Mouse (Mus musculus) liver, postnatal 0 days (tissue): ENCODE measurements around the gene 2610528J11Rik. TPM values are rescaled to one million over a fixed set of nuclear protein-coding genes. Genes with fewer than 3 reads are reported as not detected.

Source experiments
- ATAC-seq: fragments of 200-750 bp; cut with Nextera tagmentation; 2 replicates; pipeline ENCODE4 v1.8.0; 2017; ENCODE audit warnings: mild to moderate bottlenecking, moderate library complexity
- DNase-seq: peaks from one replicate; pipeline ENCODE4 v3.0.0-alpha.2; 2016
- H3K27ac ChIP-seq: fragments of 300-500 bp; sonication (generic); 2 replicates; pipeline ENCODE4 v1.5.1; 2014; ENCODE audit warnings: antibody characterized with exemption, moderate library complexity, mild to moderate bottlenecking, low read depth
- H3K27me3 ChIP-seq: fragments of 300-500 bp; sonication (generic); 2 replicates; pipeline ENCODE4 v1.6.1; 2014; ENCODE audit warnings: low read length, control low read depth, mixed read lengths; ENCODE audit not compliant: insufficient read depth
- H3K36me3 ChIP-seq: fragments of 300-500 bp; sonication (generic); replicated peaks from 2 replicates; pipeline ENCODE4 v1.6.1; 2014; ENCODE audit warnings: mild to moderate bottlenecking, control low read depth, low read length, moderate library complexity, mixed read lengths; ENCODE audit not compliant: insufficient read depth
- H3K4me1 ChIP-seq: fragments of 300-500 bp; sonication (generic); 2 replicates; pipeline ENCODE4 v1.6.1; 2014; ENCODE audit warnings: antibody characterized with exemption, mild to moderate bottlenecking, control low read depth; ENCODE audit not compliant: insufficient read depth
- H3K4me2 ChIP-seq: fragments of 300-500 bp; sonication (generic); 2 replicates; pipeline ENCODE4 v1.6.1; 2014; ENCODE audit warnings: low read depth, mild to moderate bottlenecking, low read length, moderate library complexity, mixed read lengths
- H3K4me3 ChIP-seq: fragments of 300-500 bp; sonication (generic); 2 replicates; pipeline ENCODE4 v1.5.1; 2014; ENCODE audit warnings: low read depth, low read length
- H3K9ac ChIP-seq: fragments of 300-500 bp; sonication (generic); replicated peaks from 2 replicates; pipeline ENCODE4 v1.6.1; 2014; ENCODE audit warnings: mild to moderate bottlenecking, moderate library complexity
- H3K9me3 ChIP-seq: fragments of 300-500 bp; sonication (generic); 2 replicates; pipeline ENCODE4 v1.6.1; 2016; ENCODE audit warnings: mild to moderate bottlenecking, control low read depth, low read length, mixed read lengths
- CTCF ChIP-seq: sonication (generic); IDR thresholded peaks from 2 replicates; pipeline ENCODE4 v1.5.1; 2016; ENCODE audit warnings: antibody characterized with exemption, low read depth
- EP300 ChIP-seq: IDR thresholded peaks from 2 replicates; pipeline ENCODE4 v1.6.1; 2016; ENCODE audit warnings: antibody characterized with exemption, low read depth, mild to moderate bottlenecking
- WGBS: fragments of 180-500 bp; shearing (Covaris S2); extraction: QIAGEN DNeasy Blood & Tissue Kit; methylation state at CpG from one replicate; pipeline ENCODE4 v1.1.7; 2014; ENCODE audit not compliant: insufficient replicate concordance; 5-methylcytosine and 5-hydroxymethylcytosine counted together
- polyA plus RNA-seq: library from polyadenylated mRNA; unstranded; fragments of >200 nt; fragmentation: Nextera tagmentation; extraction: Ambion mirVana; gene quantifications from 2 replicates; pipeline ENCODE4 v1.2.1, GENCODE M21; 2015

Gene 2610528J11Rik
- polyA plus RNA-seq, 1 experiment from 2014 or later = 16.2 TPM

GRCm38 (mm10) chr4:118525779-118526178 is 1.0 kb upstream of the 2610528J11Rik start:
- TF ChIP-seq EP300 = no peak
- Histone ChIP-seq H3K4me1 (peaks cover 5% of the 10 kb centered on the region; the same call in 1 of the 2 replicates), H3K27me3 (no peaks in the 10 kb centered on the region), H3K9me3 (no peaks in the 10 kb centered on the region), H3K4me3 (no peak overlapping the region), H3K36me3 (no peaks in the 10 kb centered on the region), H3K4me2 (no peak overlapping the region), H3K27ac (no peak overlapping the region), H3K9ac (no peak overlapping the region)
- no peak for DNase-seq
- no peak for ATAC-seq
- 45% methylated on average over 3 of the region's 3 CpGs for WGBS

- peak overlapping the region; percentile 33 for H3K4me3 ChIP-seq
- no peaks in the 10 kb centered on the region for H3K27me3 ChIP-seq
- no peaks in the 10 kb centered on the region for H3K9me3 ChIP-seq
- H3K27ac ChIP-seq = peak overlapping the region; percentile 76
- DNase-seq = no peak
- no peaks in the 10 kb centered on the region for H3K36me3 ChIP-seq
- peak overlapping the region; percentile 28; the same call in 1 of the 2 replicates for H3K9ac ChIP-seq
- peak overlapping the region; percentile 57 for H3K4me2 ChIP-seq
- 64% methylated on average over 5 of the region's 5 CpGs for WGBS
- peak; percentile 70 for ATAC-seq
- TF ChIP-seq EP300 (no peak), CTCF (no peak)
- H3K4me1 ChIP-seq = peaks cover 5% of the 10 kb centered on the region; the same call in 1 of the 2 replicates
These were observed 509 bp downstream of the 2610528J11Rik start for GRCm38 (mm10) chr4:118527335-118527681.

- TF ChIP-seq EP300 (no peak), CTCF (no peak)
- ATAC-seq (no peak), DNase-seq (no peak)
- Histone ChIP-seq H3K27me3 (no peaks in the 10 kb centered on the region), H3K9me3 (no peaks in the 10 kb centered on the region), H3K4me1 (peaks cover 5% of the 10 kb centered on the region; the same call in 1 of the 2 replicates), H3K27ac (no peak overlapping the region), H3K4me3 (no peak overlapping the region), H3K4me2 (0 out of 2 replicates have a peak overlapping the region, but pooled peaks have one; percentile 57), H3K9ac (no peak overlapping the region), H3K36me3 (no peaks in the 10 kb centered on the region)
- 69% methylated on average over 6 of the region's 6 CpGs for WGBS
These were observed 921 bp downstream of the 2610528J11Rik start for GRCm38 (mm10) chr4:118527720-118528119.

- ATAC-seq = no peak
- 53% methylated on average over 5 of the region's 5 CpGs for WGBS
These were observed 5.9 kb downstream of the 2610528J11Rik start for GRCm38 (mm10) chr4:118532663-118533062.

GRCm38 (mm10) chr4:118533156-118533555 is 6.4 kb downstream of the 2610528J11Rik start:
- H3K9ac ChIP-seq = no peak overlapping the region

More at GRCm38 (mm10) chr4:118532663-118533062, 5.9 kb downstream of the 2610528J11Rik start:
- no peaks in the 10 kb centered on the region for H3K36me3 ChIP-seq
- no peaks in the 10 kb centered on the region for H3K27me3 ChIP-seq
- no peak overlapping the region for H3K4me3 ChIP-seq
- H3K9me3 ChIP-seq = no peaks in the 10 kb centered on the region
- H3K4me1 ChIP-seq = peaks cover 2% of the 10 kb centered on the region; the same call in 1 of the 2 replicates
- no peak overlapping the region for H3K4me2 ChIP-seq
- TF ChIP-seq CTCF = no peak
- TF ChIP-seq EP300 = no peak
- H3K9ac ChIP-seq = no peak overlapping the region
- no peak for DNase-seq
- H3K27ac ChIP-seq = no peak overlapping the region

GRCm38 (mm10) chr4:118533605-118534004 is 6.8 kb downstream of the 2610528J11Rik start:
- peaks cover 5% of the 10 kb centered on the region; the same call in 1 of the 2 replicates for H3K4me1 ChIP-seq
- no peaks in the 10 kb centered on the region for H3K9me3 ChIP-seq
- no peaks in the 10 kb centered on the region for H3K36me3 ChIP-seq
- no peak for ATAC-seq
- H3K4me2 ChIP-seq = no peak overlapping the region
- H3K9ac ChIP-seq = no peak overlapping the region
- no peak for TF ChIP-seq CTCF
- no peak for TF ChIP-seq EP300
- 49% methylated on average over 7 of the region's 7 CpGs for WGBS
- no peak overlapping the region for H3K27ac ChIP-seq
- no peaks in the 10 kb centered on the region for H3K27me3 ChIP-seq
- no peak for DNase-seq
- H3K4me3 ChIP-seq = no peak overlapping the region

More at GRCm38 (mm10) chr4:118533156-118533555, 6.4 kb downstream of the 2610528J11Rik start:
- H3K36me3 ChIP-seq = no peaks in the 10 kb centered on the region
- peaks cover 5% of the 10 kb centered on the region; the same call in 1 of the 2 replicates for H3K4me1 ChIP-seq
- no peak overlapping the region for H3K4me2 ChIP-seq
- no peak overlapping the region for H3K27ac ChIP-seq
- no peak overlapping the region for H3K4me3 ChIP-seq
- TF ChIP-seq EP300 (no peak), CTCF (no peak)
- no peaks in the 10 kb centered on the region for H3K9me3 ChIP-seq
- DNase-seq = no peak
- no peaks in the 10 kb centered on the region for H3K27me3 ChIP-seq
- 49% methylated on average over 3 of the region's 4 CpGs for WGBS
- no peak for ATAC-seq
